Comparison of ENCODE assay signal across 23 mouse cellular contexts in the genomic region with DNA sequence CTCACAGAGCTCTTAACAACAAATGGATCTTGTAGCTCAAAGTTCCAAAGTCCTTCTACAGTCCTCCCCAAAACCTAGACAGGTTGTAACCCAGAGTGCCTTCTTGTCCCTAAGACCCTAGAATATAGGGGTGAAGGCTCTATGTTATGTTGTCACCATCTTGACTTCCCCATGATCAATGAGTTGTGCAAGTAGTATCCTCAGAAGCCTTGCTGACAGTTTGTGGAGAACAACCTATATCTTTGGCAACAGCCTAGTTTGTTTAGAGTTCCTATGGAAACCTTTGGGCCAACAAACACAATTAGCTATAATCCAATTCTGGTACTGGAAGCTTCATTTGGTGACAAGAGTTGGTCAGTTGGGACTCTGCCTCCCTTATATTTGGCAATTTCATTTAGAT. TPM values are rescaled to one million over a fixed set of nuclear protein-coding genes. Genes with fewer than 3 reads are reported as not detected.
DNase-seq lines count a peak whose midpoint lies in the region; ATAC-seq and TF ChIP-seq lines count a peak whose summit lies in the region.
"Had no signal": no experiment of that assay in that cellular context is flagged by ENCODE, and none has a peak within 500 bp of the region (broad histone marks: within the 10 kb centered on the region; RNA-seq: fewer than 3 reads in every experiment).

No protein-coding gene starts in this region.

- no peak for TF ChIP-seq POLR2A in heart, adult 2 months (IDR thresholded peaks at IDR 0.05; ENCODE audit: insufficient read depth, low read depth, low read length)

- no peak for TF ChIP-seq CTCF in heart, adult 2 months (IDR thresholded peaks at IDR 0.05)
- TF ChIP-seq CTCF in liver, postnatal 0 days (IDR thresholded peaks at IDR 0.05; ENCODE audit: low read depth): no peak

- intact Hi-C loops in heart, adult 2 months (cut with DNase I): no loop called here

- H3K36me3 ChIP-seq in heart, adult 2 months (ENCODE audit: control insufficient read depth, insufficient read depth, low read length): peaks cover 2% of the 10 kb centered on the region; the same call in 1 of the 2 replicates
- no peaks in the 10 kb centered on the region for H3K36me3 ChIP-seq in liver, postnatal 0 days (replicated peaks; ENCODE audit: insufficient read depth, low read length)
- H3K36me3 ChIP-seq in liver, embryonic 11.5 days (ENCODE audit: control insufficient read depth, insufficient read depth, low read length): no peaks in the 10 kb centered on the region
- H3K36me3 ChIP-seq: G1E had no signal

- no peaks in the 10 kb centered on the region for H3K9me3 ChIP-seq in liver, postnatal 0 days (ENCODE audit: low read length)
- no peaks in the 10 kb centered on the region for H3K9me3 ChIP-seq in liver, embryonic 11.5 days (ENCODE audit: control insufficient read depth, low read length)
- H3K9me3 ChIP-seq: G1E had no signal

- H3K4me1 ChIP-seq in heart, adult 2 months (ENCODE audit: control insufficient read depth, insufficient read depth, low read length): no peaks in the 10 kb centered on the region
- no peaks in the 10 kb centered on the region for H3K4me1 ChIP-seq in liver, postnatal 0 days (ENCODE audit: insufficient read depth)
- H3K4me1 ChIP-seq in liver, embryonic 11.5 days (replicated peaks; ENCODE audit: control insufficient read depth, insufficient read depth, low read length): no peaks in the 10 kb centered on the region

- peak; percentile 86 for ATAC-seq in granulocyte monocyte progenitor cell, adult 5-6 weeks (replicated peaks; ENCODE audit: poor library complexity, severe bottlenecking)
- peak; percentile 45 for ATAC-seq in megakaryocyte, adult 5-6 weeks (ENCODE audit: poor library complexity, severe bottlenecking)
- ATAC-seq in megakaryocyte progenitor cell, adult 5-6 weeks (replicated peaks; ENCODE audit: poor library complexity): peak; percentile 63
- no peak for ATAC-seq in liver, postnatal 0 days
- no peak for ATAC-seq in liver, embryonic 11.5 days (replicated peaks; ENCODE audit: low FRiP score)
- ATAC-seq: activated CD4-positive, CD25-positive, alpha-beta regulatory T cell, adult 4 months; CD4-positive, CD25-positive, alpha-beta regulatory T cell, adult 4 months; Patski had no signal

- no peak overlapping the region for H3K4me2 ChIP-seq in liver, postnatal 0 days (ENCODE audit: low read depth, low read length)
- no peak overlapping the region for H3K4me2 ChIP-seq in liver, embryonic 11.5 days

- no peak overlapping the region for H3K27ac ChIP-seq in heart, adult 2 months
- H3K27ac ChIP-seq in liver, postnatal 0 days (ENCODE audit: low read depth): no peak overlapping the region
- H3K27ac ChIP-seq in liver, embryonic 11.5 days (ENCODE audit: low read depth, low read length): no peak overlapping the region

- no peak overlapping the region for H3K4me3 ChIP-seq in heart, adult 2 months
- no peak overlapping the region for H3K4me3 ChIP-seq in liver, postnatal 0 days (ENCODE audit: low read depth, low read length)
- no peak overlapping the region for H3K4me3 ChIP-seq in liver, embryonic 11.5 days (ENCODE audit: low read depth, low read length)

- DNase-seq in heart, adult 11 months: peak; percentile 61
- no peak for DNase-seq in heart, adult 2 months
- no peak for DNase-seq in adrenal gland, postnatal 14 days
- DNase-seq in liver, postnatal 0 days: no peak
- DNase-seq in liver, embryonic 11.5 days (ENCODE audit: low spot score): no peak
- DNase-seq: adrenal gland, adult 2 months; adrenal gland, adult 8-10 months; adrenal gland, postnatal 10 days; adrenal gland, postnatal 25 days; adrenal gland, postnatal 36 days; B cell, adult 2 months; cerebellum, adult 11 months; cerebellum, adult 11-12 months; cerebellum, adult 18-20 months had no signal

- TF ChIP-seq EP300 in heart, adult 2 months (IDR thresholded peaks at IDR 0.05; ENCODE audit: insufficient read depth, low read depth, low read length): no peak
- no peak for TF ChIP-seq EP300 in liver, postnatal 0 days (IDR thresholded peaks at IDR 0.05; ENCODE audit: low read depth)

- no peak overlapping the region for H3K9ac ChIP-seq in heart, adult 2 months (ENCODE audit: low read depth, low read length)
- H3K9ac ChIP-seq in liver, postnatal 0 days (replicated peaks): no peak overlapping the region
- H3K9ac ChIP-seq in liver, embryonic 11.5 days (ENCODE audit: low read depth, low read length): no peak overlapping the region

- no peaks in the 10 kb centered on the region for H3K79me2 ChIP-seq in heart, adult 2 months (replicated peaks; ENCODE audit: control insufficient read depth, insufficient read depth, low read length)

- no peaks in the 10 kb centered on the region for H3K27me3 ChIP-seq in heart, adult 2 months (ENCODE audit: control insufficient read depth, insufficient read depth, low read length)
- no peaks in the 10 kb centered on the region for H3K27me3 ChIP-seq in liver, postnatal 0 days (ENCODE audit: insufficient read depth, low read length)
- no peaks in the 10 kb centered on the region for H3K27me3 ChIP-seq in liver, embryonic 11.5 days (replicated peaks; ENCODE audit: control insufficient read depth, insufficient read depth, low read length)
- H3K27me3 ChIP-seq: CH12.LX, Patski had no signal

RNA-seq across cellular contexts. Expression of gene Parp8, which starts 18.2 kb away (rescaled TPM):
- total RNA-seq in heart, adult 2 months (2021): 1 to 10 TPM; 9.2 to 9.5 TPM
- 7.9 and 14.7 TPM in 2 replicates for polyA plus RNA-seq in heart, adult 2 months (2012; rRNA removed)
- total RNA-seq in granulocyte monocyte progenitor cell, adult 5-6 weeks (2014; fragmentation: Nextera tagmentation): 158 and 198 TPM in 2 replicates
- 114 and 119 TPM in 2 replicates for total RNA-seq in granulocyte monocyte progenitor cell, adult 5-6 weeks (2017)
- 92.0 and 102 TPM in 2 replicates for total RNA-seq in megakaryocyte, adult 5-6 weeks (2015)
- total RNA-seq in megakaryocyte, adult 5-6 weeks (2017): 62.3 and 71.4 TPM in 2 replicates
- total RNA-seq in megakaryocyte progenitor cell, adult 5-6 weeks (2015): 148 and 167 TPM in 2 replicates
- total RNA-seq in megakaryocyte progenitor cell, adult 5-6 weeks (2017): 89.5 and 104 TPM in 2 replicates
- 9.2 and 12.2 TPM in 2 replicates for total RNA-seq in adrenal gland, postnatal 14 days (2021)
- 2.0 and 2.2 TPM in 2 replicates for polyA plus RNA-seq in liver, postnatal 0 days (2015; fragmentation: Nextera tagmentation; extraction: Ambion mirVana)
- polyA plus RNA-seq in liver, embryonic 11.5 days (2014; fragmentation: Nextera tagmentation; extraction: Ambion mirVana): 6.1 and 6.3 TPM in 2 replicates
- total RNA-seq: CH12.LX, MEL had no signal
- polyA plus RNA-seq: G1E had no signal

Comparison
In these comparisons a context has a peak if more than half of its experiments do, and no peak if none do; other contexts are left out.
1. ATAC-seq: peak in granulocyte monocyte progenitor cell, adult 5-6 weeks (single experiment), megakaryocyte, adult 5-6 weeks (single experiment) and megakaryocyte progenitor cell, adult 5-6 weeks (single experiment); none in liver, postnatal 0 days (single experiment) and liver, embryonic 11.5 days (single experiment).